Mouse (Mus musculus): ENCODE measurements around the gene Gm45717.

DNA sequence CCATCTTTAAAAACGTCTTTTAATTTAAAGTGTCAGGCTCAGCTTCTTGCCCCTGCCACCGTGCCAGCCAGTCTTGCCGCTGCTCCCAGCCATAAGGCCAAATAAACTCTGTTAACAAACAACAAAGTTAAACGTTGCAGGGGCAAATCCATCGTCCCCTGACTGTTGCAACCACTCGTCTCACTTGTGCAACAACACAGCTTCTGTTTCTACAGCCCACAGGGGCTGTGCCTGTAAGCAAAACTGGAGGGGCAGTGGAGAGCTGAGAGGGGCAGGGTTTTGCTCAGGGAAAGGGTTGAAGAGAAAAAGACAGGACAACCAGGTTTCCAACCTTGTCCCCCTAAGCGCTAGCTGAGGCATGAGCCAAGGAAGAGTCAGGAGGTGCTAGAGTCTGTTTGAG lies 47.6 kb downstream of the Gm45717 start:
- no peak for TF ChIP-seq POLR2A (IDR thresholded peaks at IDR 0.05; ENCODE audit: insufficient read depth, low read depth, low read length)
- TF ChIP-seq CTCF (IDR thresholded peaks at IDR 0.05; ENCODE audit: insufficient read depth, low read depth, low read length), result no peak

Data from olfactory bulb, adult 2 months (tissue).